ENCODE assay signal across 9 mouse cellular contexts in the genomic region with DNA sequence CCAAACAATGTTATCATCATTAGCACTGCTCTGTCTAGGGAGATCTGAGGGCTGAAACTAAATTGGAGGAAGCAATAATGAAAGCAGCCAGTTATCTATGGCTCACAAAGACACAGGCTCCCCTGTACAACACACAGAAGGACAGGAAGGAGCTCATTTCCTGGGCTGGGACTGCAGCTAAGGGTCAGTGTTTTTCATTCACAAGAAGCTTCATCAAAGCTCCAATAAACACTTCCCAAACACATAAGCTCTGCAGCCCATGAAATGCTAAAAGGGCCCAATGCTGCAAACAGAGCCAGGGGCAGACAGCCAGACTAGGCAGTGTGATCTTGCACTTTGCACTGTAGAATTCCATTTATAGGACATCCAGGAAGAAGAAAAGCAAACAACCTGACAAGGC.
A peak's percentile ranks its signal among the peaks of the same experiment; 100 is the strongest.
DNase-seq lines count a peak whose midpoint lies in the region; ATAC-seq and TF ChIP-seq lines count a peak whose summit lies in the region.
"Had no signal": no experiment of that assay in that cellular context is flagged by ENCODE, and none has a peak within 500 bp of the region (broad histone marks: within the 10 kb centered on the region; RNA-seq: fewer than 3 reads in every experiment).

No protein-coding gene starts in this region.

- no peak for TF ChIP-seq POLR2A in limb, embryonic 14.5 days (IDR thresholded peaks at IDR 0.05; ENCODE audit: borderline replicate concordance, extremely low read depth, insufficient read depth, insufficient read length)

- no peak for ATAC-seq in neural tube, embryonic 13.5 days (ENCODE audit: low read depth)
- 0 out of 2 replicates have a peak, but pooled peaks have one; percentile 17 for ATAC-seq in limb, embryonic 14.5 days (ENCODE audit: low FRiP score, low read depth)

- intact Hi-C loops in heart, postnatal 14 days (cut with DNase I): no loop called here

- peak overlapping the region; percentile 29; the same call in 1 of the 2 replicates for H3K27ac ChIP-seq in neural tube, embryonic 13.5 days (replicated peaks)
- H3K27ac ChIP-seq in limb, embryonic 14.5 days (replicated peaks; ENCODE audit: low read depth, low read length): no peak overlapping the region
- H3K27ac ChIP-seq: limb, embryonic 15.5 days had no signal

- H3K4me3 ChIP-seq in neural tube, embryonic 13.5 days: no peak overlapping the region
- no peak overlapping the region for H3K4me3 ChIP-seq in limb, embryonic 14.5 days (replicated peaks; ENCODE audit: low read length)
- H3K4me3 ChIP-seq: limb, embryonic 15.5 days had no signal

- no peaks in the 10 kb centered on the region for H3K9me3 ChIP-seq in neural tube, embryonic 13.5 days
- no peaks in the 10 kb centered on the region for H3K9me3 ChIP-seq in limb, embryonic 14.5 days (ENCODE audit: control insufficient read depth, low read length)
- H3K9me3 ChIP-seq: limb, embryonic 15.5 days had no signal

- H3K9ac ChIP-seq in neural tube, embryonic 13.5 days: no peak overlapping the region
- no peak overlapping the region for H3K9ac ChIP-seq in limb, embryonic 14.5 days (ENCODE audit: low read depth, low read length, severe bottlenecking)
- H3K9ac ChIP-seq: limb, embryonic 15.5 days had no signal

- peaks cover 11% of the 10 kb centered on the region for H3K36me3 ChIP-seq in neural tube, embryonic 13.5 days
- H3K36me3 ChIP-seq in limb, embryonic 14.5 days (ENCODE audit: control insufficient read depth, insufficient read depth, low read length): no peaks in the 10 kb centered on the region

- H3K4me2 ChIP-seq in neural tube, embryonic 13.5 days: no peak overlapping the region
- H3K4me2 ChIP-seq in limb, embryonic 14.5 days (replicated peaks; ENCODE audit: low read depth, low read length, severe bottlenecking): no peak overlapping the region
- H3K4me2 ChIP-seq: limb, embryonic 15.5 days had no signal

- H3K27me3 ChIP-seq in neural tube, embryonic 13.5 days: no peaks in the 10 kb centered on the region
- no peaks in the 10 kb centered on the region for H3K27me3 ChIP-seq in limb, embryonic 14.5 days (ENCODE audit: control insufficient read depth, insufficient read depth, low read length)
- H3K27me3 ChIP-seq: limb, embryonic 15.5 days had no signal

- DNase-seq in neural tube, embryonic 10.5 days (ENCODE audit: extremely low spot score, low spot score): no peak
- peak; percentile 43 to 44 for DNase-seq in heart, postnatal 14 days
- DNase-seq in limb, embryonic 14.5 days (ENCODE audit: low spot score): peak; percentile 7
- DNase-seq in retina, postnatal 1 day: peak; percentile 49
- DNase-seq in layer of hippocampus, postnatal 36 days: no peak
- no peak for DNase-seq in thymus, postnatal 4 days
- no peak for DNase-seq in layer of hippocampus, adult 9-10 months (ENCODE audit: low spot score)

- peaks cover 25% of the 10 kb centered on the region for H3K4me1 ChIP-seq in neural tube, embryonic 13.5 days (replicated peaks)
- peaks cover 7% of the 10 kb centered on the region; the same call in 1 of the 2 replicates for H3K4me1 ChIP-seq in limb, embryonic 14.5 days (ENCODE audit: control insufficient read depth, insufficient read depth, low read length)

Comparison
In these comparisons a context has a peak if more than half of its experiments do, and no peak if none do; other contexts are left out.
1. DNase-seq: peak in heart, postnatal 14 days (2 of 2), limb, embryonic 14.5 days (single experiment) and retina, postnatal 1 day (single experiment); none in neural tube, embryonic 10.5 days (single experiment), layer of hippocampus, postnatal 36 days (0 of 2), thymus, postnatal 4 days (single experiment) and layer of hippocampus, adult 9-10 months (single experiment).